21 mouse cellular contexts compared by ENCODE assay signal in the genomic region with DNA sequence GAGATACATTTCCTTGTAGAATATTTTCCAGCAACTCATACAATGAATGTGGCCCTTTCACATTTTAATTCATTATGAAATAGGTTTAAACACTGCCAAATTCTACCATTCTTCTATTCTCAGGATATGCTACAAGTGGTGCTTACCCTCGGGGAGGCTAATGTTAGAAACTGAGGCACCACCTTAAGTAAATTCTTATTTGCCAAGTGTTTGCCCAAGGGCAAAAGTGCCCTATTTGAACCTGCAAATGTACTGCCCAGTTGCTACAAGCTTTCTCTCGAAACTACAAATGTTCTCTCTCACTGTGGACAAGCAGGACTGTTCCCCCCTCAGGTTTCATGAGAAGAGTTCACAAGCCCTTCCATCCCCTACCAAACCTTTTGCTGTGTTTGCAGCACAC. TPM values are rescaled to one million over a fixed set of nuclear protein-coding genes. Genes with fewer than 3 reads are reported as not detected.
DNase-seq lines count a peak whose midpoint lies in the region; ATAC-seq lines count a peak whose summit lies in the region.
"Had no signal": no experiment of that assay in that cellular context is flagged by ENCODE, and none has a peak within 500 bp of the region (broad histone marks: within the 10 kb centered on the region; RNA-seq: fewer than 3 reads in every experiment).

No protein-coding gene starts in this region.

- peak; percentile 4 for DNase-seq in limb, embryonic 11.5 days (ENCODE audit: low spot score)
- DNase-seq in limb, embryonic 10.5 days (ENCODE audit: low spot score), result no peak
- DNase-seq in lung, postnatal 10 days, result peak; percentile 16
- DNase-seq in lung, postnatal 36 days, result peak; percentile 82
- DNase-seq in frontal cortex, postnatal 36 days (ENCODE audit: low spot score in 2 of 2), result no peak
- DNase-seq: adrenal gland, postnatal 10 days; adrenal gland, postnatal 36 days; cerebellum, adult 18-20 months; cerebellum, adult 9-10 months; cerebellum, postnatal 14 days; gastrocnemius, adult 2 months; gastrocnemius, postnatal 14 days; heart, adult 11 months had no signal

- no peaks in the 10 kb centered on the region for H3K27me3 ChIP-seq in limb, embryonic 11.5 days (ENCODE audit: control insufficient read depth, insufficient read depth, low read length)
- no peaks in the 10 kb centered on the region for H3K27me3 ChIP-seq in limb, embryonic 10.5 days (ENCODE audit: low read depth, poor library complexity, severe bottlenecking)
- H3K27me3 ChIP-seq in lung, embryonic 15.5 days, result no peaks in the 10 kb centered on the region
- H3K27me3 ChIP-seq in kidney, embryonic 14.5 days (ENCODE audit: control insufficient read depth, insufficient read depth, low read length), result no peaks in the 10 kb centered on the region
- H3K27me3 ChIP-seq: forebrain, embryonic 13.5 days; hindbrain, embryonic 12.5 days had no signal

- H3K27ac ChIP-seq in limb, embryonic 11.5 days (replicated peaks; ENCODE audit: low read depth, low read length), result no peak overlapping the region
- H3K27ac ChIP-seq in limb, embryonic 10.5 days, result no peak overlapping the region
- H3K27ac ChIP-seq in lung, embryonic 15.5 days, result peak overlapping the region; percentile 59
- no peak overlapping the region for H3K27ac ChIP-seq in kidney, embryonic 14.5 days (ENCODE audit: low read depth, low read length)
- H3K27ac ChIP-seq: forebrain, embryonic 10.5 days; forebrain, embryonic 13.5 days; gastrocnemius, adult 2 months; hindbrain, embryonic 12.5 days had no signal

- H3K9me3 ChIP-seq in limb, embryonic 11.5 days (ENCODE audit: control insufficient read depth, low read length), result no peaks in the 10 kb centered on the region
- H3K9me3 ChIP-seq in limb, embryonic 10.5 days (replicated peaks), result no peaks in the 10 kb centered on the region
- H3K9me3 ChIP-seq in lung, embryonic 15.5 days, result no peaks in the 10 kb centered on the region
- H3K9me3 ChIP-seq in kidney, embryonic 14.5 days (ENCODE audit: control insufficient read depth, low read length), result no peaks in the 10 kb centered on the region
- H3K9me3 ChIP-seq: forebrain, embryonic 10.5 days; forebrain, embryonic 13.5 days; hindbrain, embryonic 12.5 days had no signal

- no peak overlapping the region for H3K9ac ChIP-seq in limb, embryonic 11.5 days (ENCODE audit: low read length)
- no peak overlapping the region for H3K9ac ChIP-seq in lung, embryonic 15.5 days
- H3K9ac ChIP-seq in kidney, embryonic 14.5 days (ENCODE audit: low read depth, low read length), result no peak overlapping the region
- H3K9ac ChIP-seq: forebrain, embryonic 13.5 days; hindbrain, embryonic 12.5 days had no signal

- no peak overlapping the region for H3K4me2 ChIP-seq in limb, embryonic 11.5 days (ENCODE audit: low read depth, severe bottlenecking)
- no peak overlapping the region for H3K4me2 ChIP-seq in lung, embryonic 15.5 days
- no peak overlapping the region for H3K4me2 ChIP-seq in kidney, embryonic 14.5 days (replicated peaks; ENCODE audit: low read depth, low read length)
- H3K4me2 ChIP-seq: forebrain, embryonic 13.5 days; heart, embryonic 11.5 days; hindbrain, embryonic 12.5 days had no signal

- no peak for ATAC-seq in limb, embryonic 11.5 days (ENCODE audit: insufficient number of reproducible peaks, low FRiP score, low TSS enrichment, low read depth)
- peak; percentile 67; the same call in 1 of the 2 replicates for ATAC-seq in lung, embryonic 15.5 days (ENCODE audit: borderline replicate concordance, extremely low read depth, low FRiP score, low TSS enrichment)
- ATAC-seq in kidney, embryonic 14.5 days (ENCODE audit: low FRiP score, low TSS enrichment), result no peak
- ATAC-seq: activated CD4-positive, CD25-positive, alpha-beta regulatory T cell, adult 4 months; forebrain, embryonic 13.5 days; forebrain, embryonic 16.5 days had no signal

- no peaks in the 10 kb centered on the region for H3K4me1 ChIP-seq in limb, embryonic 11.5 days (ENCODE audit: control insufficient read depth, insufficient read depth, low read length)
- H3K4me1 ChIP-seq in limb, embryonic 10.5 days, result no peaks in the 10 kb centered on the region
- peaks cover 11% of the 10 kb centered on the region for H3K4me1 ChIP-seq in lung, embryonic 15.5 days
- no peaks in the 10 kb centered on the region for H3K4me1 ChIP-seq in kidney, embryonic 14.5 days (ENCODE audit: control insufficient read depth, insufficient read depth, low read length)
- H3K4me1 ChIP-seq: forebrain, embryonic 13.5 days; hindbrain, embryonic 12.5 days had no signal

- H3K36me3 ChIP-seq in limb, embryonic 11.5 days (ENCODE audit: control insufficient read depth, insufficient read depth, low read length), result no peaks in the 10 kb centered on the region
- H3K36me3 ChIP-seq in limb, embryonic 10.5 days, result no peaks in the 10 kb centered on the region
- no peaks in the 10 kb centered on the region for H3K36me3 ChIP-seq in lung, embryonic 15.5 days
- H3K36me3 ChIP-seq in kidney, embryonic 14.5 days (ENCODE audit: control insufficient read depth, insufficient read depth, low read length), result no peaks in the 10 kb centered on the region
- H3K36me3 ChIP-seq: forebrain, embryonic 10.5 days; hindbrain, embryonic 12.5 days had no signal

- 82% methylated on average over 2 of the region's 2 CpGs for WGBS in limb, embryonic 11.5 days
- 79% methylated on average over 2 of the region's 2 CpGs for WGBS in limb, embryonic 10.5 days
- 19% methylated on average over 2 of the region's 2 CpGs for WGBS in lung, embryonic 15.5 days
- WGBS in kidney, embryonic 14.5 days, result 67% methylated on average over 2 of the region's 2 CpGs

- H3K4me3 ChIP-seq in limb, embryonic 11.5 days (ENCODE audit: low read depth, low read length), result no peak overlapping the region
- no peak overlapping the region for H3K4me3 ChIP-seq in limb, embryonic 10.5 days
- H3K4me3 ChIP-seq in lung, embryonic 15.5 days, result no peak overlapping the region
- H3K4me3 ChIP-seq in kidney, embryonic 14.5 days (ENCODE audit: low read length), result no peak overlapping the region
- H3K4me3 ChIP-seq: forebrain, embryonic 10.5 days; forebrain, embryonic 13.5 days; gastrocnemius, adult 2 months; hindbrain, embryonic 12.5 days had no signal

RNA-seq across cellular contexts. Expression of gene Rmdn2, which starts 5.9 kb away (rescaled TPM):
- polyA plus RNA-seq in limb, embryonic 11.5 days (2014; fragmentation: Nextera tagmentation; extraction: Ambion mirVana), result 10.1 and 10.8 TPM in 2 replicates
- 7.2 and 10.0 TPM in 2 replicates for polyA plus RNA-seq in limb, embryonic 10.5 days (2016; fragmentation: Nextera tagmentation; extraction: Ambion mirVana)
- polyA plus RNA-seq in lung, embryonic 15.5 days (2015; fragmentation: Nextera tagmentation; extraction: Ambion mirVana), result 18.9 and 20.5 TPM in 2 replicates
- polyA plus RNA-seq in kidney, embryonic 14.5 days (2014; fragmentation: Nextera tagmentation; extraction: Ambion mirVana), result 13.8 and 15.1 TPM in 2 replicates

Comparison
In these comparisons a context has a peak if more than half of its experiments do, and no peak if none do; other contexts are left out.
1. DNase-seq: peak in limb, embryonic 11.5 days (single experiment), lung, postnatal 10 days (single experiment) and lung, postnatal 36 days (single experiment); none in limb, embryonic 10.5 days (single experiment) and frontal cortex, postnatal 36 days (0 of 2).